7 mouse cellular contexts compared by ENCODE assay signal in the genomic region with DNA sequence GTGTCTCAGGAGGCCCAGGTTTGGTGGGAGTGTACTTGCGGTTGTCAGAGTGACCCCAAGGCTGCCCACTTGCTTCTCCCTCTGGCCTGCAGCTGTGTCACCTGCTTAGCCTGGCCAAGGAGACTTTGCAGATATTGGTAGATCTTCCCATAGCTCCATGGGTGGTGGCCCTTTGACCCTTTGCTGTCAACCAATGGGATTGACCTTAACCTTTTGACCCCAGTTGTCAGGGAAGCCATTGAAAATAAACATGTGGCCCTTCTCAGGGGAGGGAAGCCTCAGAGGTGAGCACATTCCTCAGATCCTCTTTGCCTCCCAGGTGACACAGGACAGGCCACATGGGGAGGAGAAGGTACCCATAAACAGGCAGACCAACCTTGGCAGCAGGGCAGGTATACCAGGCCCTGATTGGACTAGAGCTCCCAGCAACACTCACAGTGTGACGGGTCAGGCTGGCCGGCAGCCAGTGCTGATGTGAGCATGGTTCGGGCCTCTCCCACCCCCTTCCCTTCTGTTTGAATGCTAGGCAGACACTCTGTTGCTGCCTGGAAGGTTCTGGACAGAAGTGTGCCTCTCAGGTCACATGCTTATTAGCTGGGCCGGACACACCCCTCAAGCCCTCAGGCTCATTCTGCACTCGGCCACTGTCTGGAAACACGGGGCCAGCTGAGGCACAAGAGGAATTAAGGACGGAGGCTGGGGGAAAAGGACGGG. TPM values are rescaled to one million over a fixed set of nuclear protein-coding genes. Genes with fewer than 3 reads are reported as not detected.
DNase-seq lines count a peak whose midpoint lies in the region; ATAC-seq and TF ChIP-seq lines count a peak whose summit lies in the region.

No protein-coding gene starts in this region.

- TF ChIP-seq POLR2A in liver, adult 2 months (IDR thresholded peaks at IDR 0.05; ENCODE audit: extremely low read depth, insufficient read depth, low read length), result no peak
- no peak for TF ChIP-seq POLR2A in cerebellum, adult 2 months (IDR thresholded peaks at IDR 0.05; ENCODE audit: borderline replicate concordance, insufficient read depth, low read length)

- no peak overlapping the region for H3K27ac ChIP-seq in liver, adult 2 months (replicated peaks; ENCODE audit: insufficient read depth, low read depth, low read length)
- no peak overlapping the region for H3K27ac ChIP-seq in liver, embryonic 11.5 days (ENCODE audit: low read depth, low read length)
- H3K27ac ChIP-seq in cerebellum, adult 2 months (ENCODE audit: insufficient read depth, low read length), result peak overlapping the region; percentile 40
- H3K27ac ChIP-seq in hindbrain, embryonic 16.5 days (ENCODE audit: low read depth, low read length), result peak overlapping the region; percentile 24
- H3K27ac ChIP-seq in liver, embryonic 16.5 days (ENCODE audit: low read length), result no peak overlapping the region

- no peak for ATAC-seq in liver, embryonic 11.5 days (replicated peaks; ENCODE audit: low FRiP score)
- peak; percentile 25; the same call in 1 of the 2 replicates for ATAC-seq in hindbrain, embryonic 16.5 days
- ATAC-seq in liver, embryonic 16.5 days (ENCODE audit: low read depth), result peak; percentile 28; the same call in 1 of the 2 replicates

- H3K9me3 ChIP-seq in liver, embryonic 11.5 days (ENCODE audit: control insufficient read depth, low read length), result no peaks in the 10 kb centered on the region
- no peaks in the 10 kb centered on the region for H3K9me3 ChIP-seq in hindbrain, embryonic 16.5 days (ENCODE audit: control insufficient read depth, low read length)
- H3K9me3 ChIP-seq in liver, embryonic 16.5 days (replicated peaks; ENCODE audit: control insufficient read depth, low read length), result no peaks in the 10 kb centered on the region

- 45% methylated on average over 9 of the region's 9 CpGs for WGBS in liver, adult 2 months
- 50% methylated on average over 9 of the region's 9 CpGs for WGBS in liver, embryonic 11.5 days
- WGBS in cerebellum, adult 2 months, result 17% methylated on average over 9 of the region's 9 CpGs
- 43% methylated on average over 9 of the region's 9 CpGs for WGBS in hindbrain, embryonic 16.5 days
- 46% methylated on average over 9 of the region's 9 CpGs for WGBS in liver, embryonic 16.5 days (ENCODE audit: insufficient replicate concordance)

- H3K79me2 ChIP-seq in liver, adult 2 months (ENCODE audit: control insufficient read depth, insufficient read depth, low read length), result no peaks in the 10 kb centered on the region

- peak; percentile 34 for DNase-seq in liver, adult 2 months (ENCODE audit: extremely low read depth, low read depth, low spot score)
- DNase-seq in liver, embryonic 11.5 days (ENCODE audit: low spot score), result no peak
- DNase-seq in cerebellum, adult 2 months, result peak; percentile 60 to 64
- no peak for DNase-seq in urinary bladder, postnatal 14 days (ENCODE audit: low spot score)
- DNase-seq in gastrocnemius, postnatal 25 days, result no peak

- H3K4me1 ChIP-seq in liver, adult 2 months (ENCODE audit: control insufficient read depth, insufficient read depth, low read length), result peaks cover 9% of the 10 kb centered on the region
- peaks cover 5% of the 10 kb centered on the region; the same call in 1 of the 2 replicates for H3K4me1 ChIP-seq in liver, embryonic 11.5 days (replicated peaks; ENCODE audit: control insufficient read depth, insufficient read depth, low read length)
- H3K4me1 ChIP-seq in cerebellum, adult 2 months (ENCODE audit: control insufficient read depth, insufficient read depth, low read length), result peaks cover 66% of the 10 kb centered on the region
- H3K4me1 ChIP-seq in hindbrain, embryonic 16.5 days (ENCODE audit: control insufficient read depth, insufficient read depth, low read depth, low read length), result peaks cover 4% of the 10 kb centered on the region; the same call in 1 of the 2 replicates
- no peaks in the 10 kb centered on the region; the same call in none of the 2 replicates for H3K4me1 ChIP-seq in liver, embryonic 16.5 days (ENCODE audit: control insufficient read depth, low read depth, low read length)

- no peak overlapping the region for H3K4me3 ChIP-seq in liver, adult 2 months (ENCODE audit: insufficient read depth, low read depth, low read length)
- H3K4me3 ChIP-seq in liver, embryonic 11.5 days (ENCODE audit: low read depth, low read length), result no peak overlapping the region
- H3K4me3 ChIP-seq in cerebellum, adult 2 months (replicated peaks; ENCODE audit: insufficient read depth, low read depth, low read length), result no peak overlapping the region
- no peak overlapping the region for H3K4me3 ChIP-seq in hindbrain, embryonic 16.5 days (ENCODE audit: low read length)
- H3K4me3 ChIP-seq in liver, embryonic 16.5 days (ENCODE audit: low read depth, low read length), result no peak overlapping the region

- no peaks in the 10 kb centered on the region for H3K36me3 ChIP-seq in liver, adult 2 months (ENCODE audit: control insufficient read depth, insufficient read depth, low read length)
- H3K36me3 ChIP-seq in liver, embryonic 11.5 days (ENCODE audit: control insufficient read depth, insufficient read depth, low read length), result no peaks in the 10 kb centered on the region
- H3K36me3 ChIP-seq in hindbrain, embryonic 16.5 days (ENCODE audit: control insufficient read depth, insufficient read depth, low read length), result no peaks in the 10 kb centered on the region
- H3K36me3 ChIP-seq in liver, embryonic 16.5 days (ENCODE audit: control insufficient read depth, insufficient read depth), result no peaks in the 10 kb centered on the region

- no peak overlapping the region for H3K9ac ChIP-seq in liver, adult 2 months (ENCODE audit: low read depth, low read length)
- H3K9ac ChIP-seq in liver, embryonic 11.5 days (ENCODE audit: low read depth, low read length), result no peak overlapping the region
- no peak overlapping the region for H3K9ac ChIP-seq in hindbrain, embryonic 16.5 days (ENCODE audit: low read depth, low read length)
- H3K9ac ChIP-seq in liver, embryonic 16.5 days (ENCODE audit: low read depth, low read length), result no peak overlapping the region

- H3K4me2 ChIP-seq in liver, embryonic 11.5 days, result no peak overlapping the region
- no peak overlapping the region for H3K4me2 ChIP-seq in hindbrain, embryonic 16.5 days (ENCODE audit: low read length)
- H3K4me2 ChIP-seq in liver, embryonic 16.5 days (ENCODE audit: low read depth, low read length), result no peak overlapping the region

- 0 out of 2 replicates have a peak, but pooled peaks have one; percentile 5 for TF ChIP-seq CTCF in liver, adult 2 months (IDR thresholded peaks at IDR 0.05; ENCODE audit: low read depth, low read length)
- no peak for TF ChIP-seq CTCF in cerebellum, adult 2 months (IDR thresholded peaks at IDR 0.05; ENCODE audit: borderline replicate concordance, insufficient read depth, low read depth, low read length)

- H3K27me3 ChIP-seq in liver, adult 2 months (ENCODE audit: control insufficient read depth, insufficient read depth, low read length), result no peaks in the 10 kb centered on the region
- H3K27me3 ChIP-seq in liver, embryonic 11.5 days (replicated peaks; ENCODE audit: control insufficient read depth, insufficient read depth, low read length), result no peaks in the 10 kb centered on the region
- no peaks in the 10 kb centered on the region for H3K27me3 ChIP-seq in cerebellum, adult 2 months (ENCODE audit: control insufficient read depth, insufficient read depth, low read length)
- no peaks in the 10 kb centered on the region for H3K27me3 ChIP-seq in hindbrain, embryonic 16.5 days (replicated peaks; ENCODE audit: control insufficient read depth, insufficient read depth, low read length)
- H3K27me3 ChIP-seq in liver, embryonic 16.5 days (ENCODE audit: control insufficient read depth, insufficient read depth, low read depth, low read length), result no peaks in the 10 kb centered on the region

RNA-seq across cellular contexts. Expression of a gene that starts 17.4 kb away (rescaled TPM):
- 1.0 and 1.2 TPM in 2 replicates for total RNA-seq in liver, adult 2 months (2014; rRNA removed)
- 2.0 and 2.6 TPM in 2 replicates for polyA plus RNA-seq in liver, adult 2 months (2012; rRNA removed)
- 0.74 and 0.86 TPM in 2 replicates for polyA plus RNA-seq in liver, embryonic 11.5 days (2014; fragmentation: Nextera tagmentation; extraction: Ambion mirVana)
- polyA plus RNA-seq in cerebellum, adult 2 months (2012; rRNA removed), result 296 and 298 TPM in 2 replicates
- polyA plus RNA-seq in hindbrain, embryonic 16.5 days (2015; fragmentation: Nextera tagmentation; extraction: Ambion mirVana), result 35.6 and 46.6 TPM in 2 replicates
- 0.48 and 0.67 TPM in 2 replicates for polyA plus RNA-seq in liver, embryonic 16.5 days (2015; fragmentation: Nextera tagmentation; extraction: Ambion mirVana)
- total RNA-seq in gastrocnemius, postnatal 25 days (2021), result 1 to 10 TPM; 4.8 to 4.9 TPM

RNA-seq across cellular contexts. Expression of a gene that starts 57.0 kb away (rescaled TPM):
- total RNA-seq in liver, adult 2 months (2014; rRNA removed), result 1.9 and 2.2 TPM in 2 replicates
- polyA plus RNA-seq in liver, adult 2 months (2012; rRNA removed), result 2.3 and 2.8 TPM in 2 replicates
- 17.4 and 19.2 TPM in 2 replicates for polyA plus RNA-seq in liver, embryonic 11.5 days (2014; fragmentation: Nextera tagmentation; extraction: Ambion mirVana)
- polyA plus RNA-seq in cerebellum, adult 2 months (2012; rRNA removed), result 32.3 and 33.0 TPM in 2 replicates
- polyA plus RNA-seq in hindbrain, embryonic 16.5 days (2015; fragmentation: Nextera tagmentation; extraction: Ambion mirVana), result 24.2 and 27.3 TPM in 2 replicates
- 3.3 and 3.4 TPM in 2 replicates for polyA plus RNA-seq in liver, embryonic 16.5 days (2015; fragmentation: Nextera tagmentation; extraction: Ambion mirVana)
- total RNA-seq in gastrocnemius, postnatal 25 days (2021), result 1 to 10 TPM; 5.1 to 7.2 TPM

Comparison
In these comparisons a context has a peak if more than half of its experiments do, and no peak if none do; other contexts are left out.
1. DNase-seq: peak in liver, adult 2 months (single experiment) and cerebellum, adult 2 months (2 of 2); none in liver, embryonic 11.5 days (single experiment), urinary bladder, postnatal 14 days (single experiment) and gastrocnemius, postnatal 25 days (single experiment).
2. H3K27ac ChIP-seq: peak in cerebellum, adult 2 months (single experiment) and hindbrain, embryonic 16.5 days (single experiment); none in liver, adult 2 months (single experiment), liver, embryonic 11.5 days (single experiment) and liver, embryonic 16.5 days (single experiment).
3. RNA of a gene that starts 17.4 kb away (polyA plus RNA-seq): 296 to 298 TPM in cerebellum, adult 2 months and 35.6 to 46.6 TPM in hindbrain, embryonic 16.5 days; 2.0 to 2.6 TPM in liver, adult 2 months, 0.74 to 0.86 TPM in liver, embryonic 11.5 days and 0.48 to 0.67 TPM in liver, embryonic 16.5 days; every median in the first group is over 10 times any median in the second.